Mouse (Mus musculus) hindbrain, embryonic 15.5 days (tissue): ENCODE results near the gene Cpb2. TPM values are rescaled to one million over a fixed set of nuclear protein-coding genes. Genes with fewer than 3 reads are reported as not detected.

Experiments
- ATAC-seq: fragments of 200-750 bp; cut with Nextera tagmentation; 2 replicates; pipeline ENCODE4 v1.8.0; 2017; ENCODE audit warnings: low read depth, moderate number of reproducible peaks, moderate TSS enrichment; ENCODE audit not compliant: low FRiP score
- H3K27ac ChIP-seq: fragments of 300-500 bp; sonication (generic); replicated peaks from 2 replicates; pipeline ENCODE4 v1.5.1; 2015; ENCODE audit warnings: mild to moderate bottlenecking, inconsistent platforms
- H3K27me3 ChIP-seq: fragments of 300-500 bp; sonication (generic); 2 replicates; pipeline ENCODE4 v1.6.1; 2015; ENCODE audit warnings: control low read depth, inconsistent platforms
- H3K36me3 ChIP-seq: fragments of 300-500 bp; sonication (generic); 2 replicates; pipeline ENCODE4 v1.6.1; 2015; ENCODE audit warnings: control low read depth, inconsistent platforms
- H3K4me1 ChIP-seq: fragments of 300-500 bp; sonication (generic); replicated peaks from 2 replicates; pipeline ENCODE4 v1.6.1; 2015; ENCODE audit warnings: control low read depth, inconsistent platforms
- H3K4me2 ChIP-seq: fragments of 300-500 bp; sonication (generic); 2 replicates; pipeline ENCODE4 v1.6.1; 2015; ENCODE audit warnings: moderate library complexity, mild to moderate bottlenecking, inconsistent platforms
- H3K4me3 ChIP-seq: fragments of 300-500 bp; sonication (generic); 2 replicates; pipeline ENCODE4 v1.5.1; 2015; ENCODE audit warnings: mild to moderate bottlenecking, inconsistent platforms
- H3K9ac ChIP-seq: fragments of 300-500 bp; sonication (generic); 2 replicates; pipeline ENCODE4 v1.6.1; 2015; ENCODE audit warnings: inconsistent platforms
- H3K9me3 ChIP-seq: fragments of 300-500 bp; sonication (generic); 2 replicates; pipeline ENCODE4 v1.6.1; 2016; ENCODE audit warnings: control low read depth, inconsistent platforms
- WGBS: fragments of 180-500 bp; shearing (Covaris S2); methylation state at CpG from one replicate; pipeline ENCODE4 v1.1.7; 2015; 5-methylcytosine and 5-hydroxymethylcytosine counted together
- microRNA-seq: library from miRNA; unstranded; fragments of <30 nt; microRNA quantifications from one replicate; pipeline ENCODE4, GENCODE M21; 2016
- polyA plus RNA-seq: library from polyadenylated mRNA; unstranded; fragments of >200 nt; fragmentation: Nextera tagmentation; extraction: Ambion mirVana; gene quantifications from 2 replicates; pipeline ENCODE4 v1.2.1, GENCODE M21; 2015

The Cpb2 gene
- polyA plus RNA-seq, 1 experiment from 2014 or later = not detected

GRCm38 (mm10) chr14:75320269-75320668, 78.2 kb downstream of the Cpb2 start:
- Histone ChIP-seq H3K4me3 (no peak overlapping the region), H3K4me2 (no peak overlapping the region), H3K27ac (no peak overlapping the region), H3K27me3 (no peaks in the 10 kb centered on the region), H3K36me3 (peaks cover 31% of the 10 kb centered on the region), H3K9me3 (no peaks in the 10 kb centered on the region), H3K4me1 (no peaks in the 10 kb centered on the region), H3K9ac (no peak overlapping the region)
- ATAC-seq = no peak
- 95% methylated on average over 5 of the region's 5 CpGs for WGBS

DNA sequence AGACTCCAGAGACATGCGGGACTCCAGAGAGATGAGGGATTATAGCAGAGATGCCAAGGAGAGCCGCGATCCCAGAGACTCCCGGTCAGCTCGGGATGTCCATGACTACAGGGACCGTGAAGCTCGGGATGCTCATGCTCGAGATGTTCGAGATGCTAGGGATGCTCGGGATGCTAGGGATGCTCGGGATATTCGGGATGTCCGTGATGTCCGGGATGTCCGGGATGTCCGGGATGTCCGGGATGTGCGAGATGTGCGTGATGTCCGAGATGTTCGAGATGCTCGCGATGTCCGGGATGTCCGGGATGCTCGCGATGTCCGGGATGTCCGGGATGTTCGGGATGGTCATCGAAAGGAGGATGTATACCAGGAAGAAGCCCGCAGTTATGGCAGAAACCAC, 81.3 kb downstream of the Cpb2 start:
- Histone ChIP-seq H3K36me3 (peaks cover 32% of the 10 kb centered on the region), H3K4me1 (no peaks in the 10 kb centered on the region), H3K9ac (no peak overlapping the region), H3K4me3 (no peak overlapping the region), H3K9me3 (no peaks in the 10 kb centered on the region), H3K4me2 (no peak overlapping the region), H3K27me3 (no peaks in the 10 kb centered on the region), H3K27ac (no peak overlapping the region)
- ATAC-seq = no peak
- WGBS = 97% methylated on average over 32 of the region's 32 CpGs

DNA sequence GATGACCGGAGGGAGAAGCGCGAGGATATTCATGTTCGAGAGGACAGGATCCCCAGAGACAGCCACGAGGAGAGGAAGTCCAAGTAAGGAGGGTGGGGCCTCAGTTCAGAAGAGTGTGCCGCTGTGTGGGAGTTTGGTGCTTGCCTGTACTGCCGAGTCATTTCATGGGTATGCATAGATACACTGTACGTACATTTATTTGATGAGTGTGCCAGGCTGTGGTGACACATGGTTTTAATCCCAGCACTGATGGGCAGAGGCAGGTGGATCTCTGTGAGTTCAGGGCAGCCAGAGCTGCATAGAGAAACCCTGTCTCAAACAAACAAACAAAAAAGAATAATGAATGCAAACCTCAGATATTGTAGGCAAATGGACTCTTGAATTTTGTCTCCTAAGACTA, 86.0 kb downstream of the Cpb2 start:
- no peaks in the 10 kb centered on the region for H3K27me3 ChIP-seq
- no peaks in the 10 kb centered on the region for H3K4me1 ChIP-seq
- H3K27ac ChIP-seq = no peak overlapping the region
- ATAC-seq = no peak
- peaks cover 47% of the 10 kb centered on the region for H3K36me3 ChIP-seq
- no peaks in the 10 kb centered on the region for H3K9me3 ChIP-seq
- no peak overlapping the region for H3K4me3 ChIP-seq
- 79% methylated on average over 8 of the region's 8 CpGs for WGBS
- no peak overlapping the region for H3K4me2 ChIP-seq
- H3K9ac ChIP-seq = no peak overlapping the region

- H3K4me2 ChIP-seq = no peak overlapping the region
- H3K4me3 ChIP-seq = no peak overlapping the region
- H3K27me3 ChIP-seq = no peaks in the 10 kb centered on the region
- ATAC-seq = no peak
- H3K9ac ChIP-seq = no peak overlapping the region
- 84% methylated on average over 6 of the region's 6 CpGs for WGBS
- H3K36me3 ChIP-seq = peaks cover 32% of the 10 kb centered on the region
- H3K4me1 ChIP-seq = no peaks in the 10 kb centered on the region
- no peaks in the 10 kb centered on the region for H3K9me3 ChIP-seq
- no peak overlapping the region for H3K27ac ChIP-seq
These were observed 88.5 kb downstream of the Cpb2 start for GRCm38 (mm10) chr14:75330621-75331020.

Small RNAs within 50 kb of the gene (microRNA-seq; reads per million reads assigned to microRNA genes)
- gene Gm44482 = not detected

Other genes with a start within 250 kb of the Cpb2 start
- gene Rubcnl, start 226.3 kb upstream of the Cpb2 start, polyA plus RNA-seq = 0.13 and 0.29 TPM in 2 replicates
- 0.10 TPM in 1 of 2 replicates, not detected in the other for gene Lrrc63, start 111.4 kb upstream of the Cpb2 start, polyA plus RNA-seq
- gene Lcp1, start 111.2 kb upstream of the Cpb2 start, polyA plus RNA-seq = 12.9 and 14.6 TPM in 2 replicates
- gene Zc3h13, start 42.1 kb downstream of the Cpb2 start, polyA plus RNA-seq = 44.2 TPM in 2 replicates
- gene Siah3, start 213.7 kb downstream of the Cpb2 start, polyA plus RNA-seq = 4.1 and 4.7 TPM in 2 replicates